Mouse (Mus musculus): ENCODE results near the gene Tshz2.

Tshz2 gene

DNA sequence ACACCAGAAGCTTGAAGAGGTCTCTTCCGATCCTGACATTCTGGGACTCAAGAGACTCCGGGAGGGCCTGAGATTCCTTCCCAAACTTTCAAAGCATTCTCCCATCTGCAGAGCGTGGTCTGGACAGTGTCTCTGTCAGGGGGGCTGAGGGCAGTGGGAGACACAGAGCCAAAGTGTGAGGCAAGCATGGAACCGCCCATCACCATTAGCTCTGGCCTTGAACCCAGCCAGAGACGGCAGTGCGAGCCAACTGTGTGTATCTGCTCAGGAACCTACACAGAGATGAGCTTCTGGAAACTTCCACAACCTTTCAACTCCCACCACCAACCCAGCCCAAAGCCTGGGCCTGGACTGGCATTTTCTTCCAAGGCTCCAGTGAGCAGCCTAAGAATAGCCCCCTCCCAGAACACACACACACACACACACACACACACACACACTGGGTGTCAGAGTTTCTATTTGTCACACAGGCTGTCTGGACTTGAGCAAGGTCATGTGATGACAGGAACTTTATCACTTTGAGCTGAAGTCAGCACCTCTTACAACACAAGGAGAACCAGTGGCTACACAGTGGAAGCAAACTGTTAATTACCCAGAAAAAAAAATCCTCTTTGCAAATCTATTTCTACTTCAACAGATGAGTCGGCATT is 67.2 kb downstream of the Tshz2 start:
- no peak for DNase-seq (ENCODE audit: low read depth, low spot score)

DNA sequence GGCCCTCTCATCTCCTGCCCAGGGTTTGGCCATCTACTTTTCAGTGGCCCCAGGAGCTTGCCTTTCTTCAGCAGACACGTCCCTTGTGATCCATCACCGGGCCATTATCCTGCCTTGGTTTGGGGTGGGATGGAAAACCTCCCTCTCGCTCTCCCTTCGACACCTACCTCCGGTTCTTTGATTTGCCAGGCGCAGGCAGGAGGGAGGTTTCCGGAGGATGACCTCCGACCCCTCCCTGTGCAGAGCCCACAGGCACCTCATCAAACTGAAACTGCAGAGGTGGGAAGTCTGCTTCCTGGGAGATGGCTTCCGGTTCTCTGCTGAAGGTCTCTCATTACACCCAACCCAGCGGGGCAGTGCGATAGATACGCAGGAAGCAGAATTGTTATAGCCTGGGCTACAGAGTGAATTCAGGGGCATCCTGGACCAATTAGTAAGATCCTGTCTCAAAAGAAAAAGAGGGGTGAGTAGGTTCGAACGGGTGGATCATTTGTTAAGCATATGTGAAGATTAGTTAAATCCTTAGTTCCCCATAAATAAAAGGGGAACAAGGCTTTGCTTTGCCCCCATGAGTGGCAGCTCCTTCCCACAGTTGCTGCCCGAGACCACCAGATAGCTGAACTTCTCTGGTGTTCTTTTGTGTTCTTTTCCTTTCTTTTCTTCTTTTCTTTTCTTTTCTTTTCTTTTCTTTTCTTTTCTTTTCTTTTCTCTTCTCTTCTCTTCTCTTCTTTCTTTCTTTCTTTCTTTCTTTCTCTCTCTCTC is 70.1 kb downstream of the Tshz2 start:
- no peak for DNase-seq (ENCODE audit: low read depth, low spot score)

DNA sequence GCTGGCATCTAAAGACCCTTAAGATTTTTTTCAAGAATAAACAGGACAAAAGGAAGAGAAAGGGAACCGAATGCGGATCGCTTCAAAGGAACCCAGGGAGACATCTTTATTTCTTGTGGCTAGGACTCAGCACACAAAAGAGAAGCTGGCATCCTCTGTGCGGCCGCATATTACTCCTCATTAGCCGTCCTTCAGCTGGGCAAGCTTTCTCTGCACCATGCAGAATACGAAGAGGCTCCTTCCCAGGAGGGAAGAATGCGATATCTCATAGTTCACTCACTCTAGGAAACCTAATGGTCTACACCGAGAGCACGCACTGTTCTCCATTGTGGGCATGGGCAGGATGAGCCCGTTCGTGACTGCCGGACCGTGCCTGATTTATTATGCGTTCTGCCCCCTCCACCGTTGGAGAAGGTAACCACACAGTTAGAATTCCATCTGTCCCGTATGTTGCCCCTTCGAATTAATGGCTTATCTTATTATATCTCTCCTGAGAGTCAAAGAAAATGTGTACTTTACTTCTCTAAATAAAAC is 89.0 kb downstream of the Tshz2 start:
- DNase-seq (ENCODE audit: low read depth, low spot score): no peak

DNA sequence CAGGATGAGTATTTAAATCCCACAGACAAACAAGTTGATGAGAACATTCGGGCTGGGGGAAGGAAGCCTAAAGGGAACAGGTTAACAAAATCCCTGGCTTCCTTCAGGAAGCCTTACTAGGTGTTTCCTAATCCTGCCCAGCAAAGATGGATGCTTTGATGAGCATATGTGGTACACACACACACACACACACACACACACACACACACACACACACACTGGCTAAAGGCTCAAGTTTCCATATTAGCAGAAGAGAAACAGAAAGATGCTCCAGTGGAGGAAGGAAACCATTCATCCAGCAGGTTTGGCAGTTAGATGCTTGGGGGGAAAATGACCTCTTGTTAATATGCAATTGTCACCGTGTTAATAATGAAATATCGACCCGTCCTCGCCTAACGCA is 89.5 kb downstream of the Tshz2 start:
- DNase-seq (ENCODE audit: low read depth, low spot score): no peak

DNA sequence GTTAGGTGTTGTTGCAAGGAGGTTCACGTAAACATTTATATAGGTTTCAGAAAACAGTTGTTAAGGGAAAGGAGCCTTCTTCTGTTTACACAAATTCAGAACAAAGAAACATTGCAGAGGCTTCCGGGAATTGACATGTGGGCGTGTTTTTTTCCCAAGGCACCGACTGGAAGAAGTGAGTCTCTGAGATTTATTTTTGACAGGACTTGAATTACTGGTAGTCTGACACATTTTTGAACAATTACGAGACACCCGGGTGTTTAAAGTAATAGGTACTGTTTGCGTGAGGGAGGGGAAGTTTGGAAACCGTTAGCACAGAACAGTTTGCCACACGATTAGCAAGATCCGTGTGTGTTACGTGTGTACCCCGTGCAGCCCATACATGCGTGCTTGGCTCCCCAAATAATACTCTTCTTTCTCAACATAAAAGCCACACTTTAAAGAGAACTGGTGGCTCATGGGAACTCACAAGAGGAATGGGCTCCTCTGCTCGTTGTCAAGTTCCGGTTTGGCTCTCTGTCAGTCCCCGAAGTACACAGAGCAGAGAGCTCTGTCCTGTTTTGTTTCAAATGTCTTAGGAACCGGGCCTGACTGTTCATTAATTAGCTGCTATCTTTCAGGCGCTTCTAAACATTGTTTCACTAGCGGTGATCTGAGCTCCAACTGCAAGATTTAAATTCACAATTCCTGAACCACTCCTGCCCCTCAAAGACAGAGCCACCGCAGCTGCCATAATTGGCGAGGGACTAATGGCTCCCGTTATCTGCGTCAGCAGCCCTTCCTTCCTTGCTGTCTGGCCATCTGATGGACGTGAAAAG is 91.0 kb downstream of the Tshz2 start:
- no peak for DNase-seq (ENCODE audit: low read depth, low spot score)

DNA sequence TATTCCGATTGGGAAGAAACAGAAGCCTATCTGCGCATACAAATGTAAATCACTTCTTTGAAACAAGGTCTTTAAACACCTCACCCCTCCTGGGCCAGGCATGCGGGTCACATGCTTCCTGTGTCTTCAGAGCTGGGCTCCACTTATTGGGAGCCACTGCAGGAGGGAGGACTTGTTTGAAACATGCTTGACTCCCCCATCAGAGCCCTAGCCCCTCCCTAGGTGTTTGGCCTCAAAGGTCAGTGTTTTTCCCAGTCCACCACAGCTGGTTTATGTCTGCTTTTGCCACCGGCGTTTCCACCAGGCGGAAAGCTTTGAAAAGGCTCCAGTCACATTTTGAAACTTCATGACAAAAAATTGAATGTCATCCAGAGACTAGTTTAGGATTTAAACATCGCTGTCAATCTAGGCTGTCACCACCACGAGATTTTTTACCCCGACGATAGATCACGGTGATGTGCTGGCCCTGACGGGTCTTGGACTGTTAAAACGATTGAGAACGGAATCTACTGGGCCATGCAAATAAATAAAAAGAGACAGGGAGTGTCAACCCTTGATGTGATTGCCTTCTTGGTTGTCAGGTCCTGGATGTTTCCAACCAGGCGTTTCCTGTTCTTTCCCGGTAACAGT is 96.0 kb downstream of the Tshz2 start:
- peak; percentile 95 for DNase-seq (ENCODE audit: low read depth, low spot score)

DNA sequence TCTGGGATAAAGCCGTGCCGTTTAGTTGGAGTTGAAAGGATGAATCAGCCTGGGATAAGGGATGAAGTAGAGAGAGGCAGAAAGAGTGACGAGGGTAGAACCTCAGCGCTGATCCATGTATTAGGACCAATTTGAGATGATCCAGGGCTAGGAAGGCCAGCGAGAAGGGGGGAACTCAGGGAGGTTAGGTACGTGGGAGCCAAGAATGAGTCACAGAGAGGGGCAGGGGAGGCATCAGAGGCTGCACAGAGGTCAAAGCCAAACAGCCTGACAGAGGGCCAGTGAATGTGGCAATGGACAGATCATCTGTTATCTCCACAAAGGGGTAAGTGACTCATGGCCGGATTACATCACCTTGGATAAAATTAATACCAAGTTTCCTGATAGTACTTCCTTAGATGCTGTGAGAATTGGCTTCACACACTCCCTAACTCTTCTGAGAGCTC is 97.8 kb downstream of the Tshz2 start:
- DNase-seq (ENCODE audit: low read depth, low spot score): no peak

DNA sequence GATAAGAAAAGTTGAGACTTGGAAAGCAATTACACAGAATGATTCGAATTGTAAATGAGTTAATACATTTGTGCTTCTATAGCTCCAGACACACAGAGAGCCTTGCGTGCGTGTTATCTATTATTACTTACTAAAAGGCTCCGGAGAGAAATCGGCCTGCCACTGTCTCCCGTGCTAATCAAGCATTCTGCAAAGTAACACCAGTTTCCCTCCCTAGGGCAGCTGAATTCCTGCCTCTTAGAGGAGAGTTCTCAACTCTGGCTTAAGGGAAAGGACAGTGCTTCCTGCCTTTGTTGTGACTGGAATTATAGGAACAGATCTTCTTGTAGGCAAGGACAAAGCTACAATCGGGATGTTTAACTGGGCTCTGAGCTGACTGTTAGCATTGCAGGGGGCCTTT is 101.2 kb downstream of the Tshz2 start:
- DNase-seq (ENCODE audit: low read depth, low spot score): no peak

DNA sequence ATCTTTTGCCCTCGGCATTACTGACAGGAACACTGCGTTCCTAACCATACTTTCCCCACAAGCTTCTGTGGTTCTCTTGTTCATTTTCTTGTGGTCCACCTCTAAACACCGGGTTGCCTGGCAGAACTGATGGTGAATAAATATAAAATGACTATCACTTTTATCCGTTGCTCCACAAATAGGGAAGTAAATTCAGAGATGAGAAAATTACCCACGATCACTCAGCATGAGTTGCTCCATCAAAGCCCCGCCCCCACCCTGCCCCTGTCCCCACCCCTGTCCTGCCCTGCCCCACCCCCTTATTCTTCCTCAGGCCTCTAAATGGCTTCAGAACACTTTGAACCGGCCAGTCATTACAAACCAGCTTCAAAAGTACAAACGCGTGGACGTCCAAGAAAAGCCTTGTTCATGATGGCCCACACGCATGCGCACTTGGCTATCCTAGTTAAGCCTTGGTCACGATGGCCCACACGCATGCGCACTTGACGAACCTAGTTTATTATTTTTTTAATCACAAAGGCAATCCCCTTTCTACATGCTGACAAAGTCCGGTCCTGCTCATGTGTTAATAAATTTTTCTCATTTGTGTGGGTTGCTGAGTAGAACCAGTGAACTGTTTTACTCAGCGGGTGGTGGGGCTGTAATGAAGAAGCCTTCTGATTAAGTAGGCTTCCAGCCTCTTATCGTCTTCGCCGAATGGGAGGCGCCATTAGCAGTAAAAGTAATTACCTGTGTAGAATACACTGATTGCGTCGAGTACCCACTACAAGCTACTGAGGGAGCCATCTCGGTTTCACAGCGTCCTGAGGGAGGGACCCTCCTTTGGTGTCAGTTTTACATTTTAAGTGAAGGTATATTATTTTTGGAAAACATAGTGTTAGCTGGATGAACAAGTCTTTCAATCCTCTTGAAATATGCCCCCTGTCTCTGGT is 102.9 kb downstream of the Tshz2 start:
- DNase-seq (ENCODE audit: low read depth, low spot score): no peak

DNA sequence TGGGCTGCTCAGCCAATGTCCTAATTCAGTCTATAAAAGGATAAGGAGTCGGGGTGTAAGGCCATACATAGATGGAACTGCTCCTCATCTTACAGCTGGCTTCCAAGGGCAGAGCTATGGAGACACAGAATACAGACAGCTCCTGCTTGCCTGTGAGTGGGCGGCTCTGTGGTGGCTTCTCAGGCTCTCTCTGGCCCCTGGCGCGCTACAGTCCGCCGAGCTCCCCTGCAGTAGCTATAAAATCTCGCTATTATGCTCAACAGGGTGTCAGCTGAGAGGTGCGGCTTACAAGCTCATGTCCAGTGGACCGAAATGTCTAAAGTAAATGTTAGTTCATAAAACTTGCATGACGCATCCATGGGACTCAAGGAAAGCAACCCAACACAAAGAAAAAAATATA is 108.2 kb downstream of the Tshz2 start:
- no peak for DNase-seq (ENCODE audit: low read depth, low spot score)

DNA sequence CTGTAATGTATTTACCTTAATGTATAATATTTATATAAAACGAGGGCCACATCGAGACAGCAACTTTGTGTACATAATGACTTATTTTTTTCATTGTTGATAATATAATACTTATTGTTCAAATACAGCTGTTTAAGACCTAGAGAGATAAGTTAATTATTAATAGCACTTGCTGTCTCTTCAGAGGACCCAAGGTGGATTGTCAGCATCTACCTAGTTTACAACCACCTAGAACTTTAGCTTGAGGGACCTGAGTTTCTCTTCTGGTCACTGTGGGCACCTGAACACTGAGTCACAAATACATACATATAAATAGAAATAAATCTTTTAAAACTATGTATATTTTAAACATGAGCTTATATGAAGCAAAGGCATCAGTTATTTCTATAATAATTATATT is 110.0 kb downstream of the Tshz2 start:
- no peak for DNase-seq (ENCODE audit: low read depth, low spot score)

DNA sequence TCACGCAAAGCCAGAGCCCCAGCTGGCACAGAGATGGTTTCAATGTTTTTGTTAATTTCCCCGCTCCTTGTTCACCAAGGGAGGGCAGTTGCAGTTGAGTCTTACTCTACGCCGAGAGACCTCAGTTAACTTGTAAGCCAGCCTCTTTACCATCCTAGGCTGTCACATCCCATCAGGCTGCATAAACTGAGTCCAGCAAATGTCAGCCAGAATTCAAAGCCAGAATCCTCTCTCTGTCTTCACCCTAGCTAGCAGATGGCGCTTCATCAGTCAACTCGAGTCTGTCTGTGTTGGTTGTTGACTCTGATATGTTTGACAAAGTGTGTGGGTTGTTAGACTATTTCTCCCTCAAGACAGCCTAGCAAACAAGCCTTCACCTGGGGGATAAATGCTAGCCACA is 110.5 kb downstream of the Tshz2 start:
- DNase-seq (ENCODE audit: low read depth, low spot score): no peak

DNA sequence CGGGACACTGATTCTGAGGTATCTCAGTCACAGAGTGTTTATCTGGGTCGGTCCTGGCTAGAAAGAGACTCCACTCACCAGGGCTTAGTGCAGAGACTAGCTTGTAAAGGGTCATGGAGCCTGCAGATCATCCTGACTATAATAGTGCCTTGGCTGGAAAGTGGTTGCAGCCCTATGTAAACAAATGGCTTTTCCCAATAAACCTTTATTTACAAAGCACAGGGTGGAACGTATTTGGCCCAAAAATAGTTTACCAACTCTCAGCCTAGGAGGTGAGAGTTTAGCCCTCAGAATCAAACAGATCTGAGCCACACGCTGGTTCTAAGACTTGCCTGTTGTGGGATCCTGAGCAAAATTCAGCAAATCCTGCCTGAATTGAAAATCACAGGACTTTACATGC is 111.1 kb downstream of the Tshz2 start:
- DNase-seq (ENCODE audit: low read depth, low spot score): no peak

DNA sequence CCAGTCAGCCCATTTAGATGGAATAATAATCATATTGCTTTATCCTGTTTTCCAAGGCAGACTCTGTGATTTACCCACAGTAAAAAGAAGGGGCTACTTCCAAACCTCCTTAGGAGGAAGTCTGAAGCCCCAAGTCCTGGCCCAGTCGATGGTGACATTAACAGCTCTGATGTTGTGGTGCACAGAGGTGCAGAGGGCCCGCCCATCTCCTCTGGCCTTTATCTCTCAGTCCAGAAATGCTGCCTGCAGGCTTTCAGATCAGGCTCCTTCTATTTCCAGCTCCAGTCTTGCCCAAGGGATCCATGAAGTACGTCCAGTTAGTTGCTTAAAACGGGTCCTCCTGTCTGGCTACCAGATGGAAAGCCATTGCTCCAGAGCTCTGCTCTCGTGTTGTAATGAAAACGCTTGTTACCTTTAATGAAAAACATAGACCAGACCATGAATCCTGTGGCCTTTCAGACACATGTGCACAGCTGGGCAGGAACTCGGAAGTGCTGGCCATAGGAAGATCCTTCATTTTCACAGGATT is 114.4 kb downstream of the Tshz2 start:
- DNase-seq (ENCODE audit: low read depth, low spot score): no peak

DNA sequence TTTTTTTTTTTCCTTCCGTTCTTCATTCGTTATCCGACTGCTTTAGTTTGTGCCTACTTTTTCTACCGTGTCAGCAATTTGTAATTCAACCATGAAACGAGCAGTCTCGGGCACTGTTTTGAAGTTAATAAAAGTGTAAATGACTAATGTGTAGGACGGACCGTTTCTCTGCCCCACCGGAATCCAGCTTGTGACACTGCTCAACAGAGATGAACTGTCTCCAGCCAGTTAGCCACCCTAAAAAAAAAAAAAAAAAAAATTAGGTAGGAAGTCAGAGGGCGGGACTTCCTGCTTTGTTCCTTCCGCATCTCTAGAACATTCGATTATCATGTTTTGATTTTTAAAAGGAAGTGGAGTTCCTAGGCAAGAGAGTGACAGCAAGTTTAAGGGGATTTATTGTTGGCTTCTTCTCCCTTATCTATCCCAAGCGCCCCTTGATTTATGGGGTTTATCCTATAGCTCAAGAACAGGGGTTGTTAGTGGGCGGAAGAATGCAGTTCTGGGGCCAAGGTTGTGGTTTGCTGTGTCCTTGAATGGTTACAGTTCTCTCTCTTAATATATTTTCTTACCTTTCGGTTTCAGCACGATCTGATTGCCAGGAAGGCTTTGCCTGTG is 116.6 kb downstream of the Tshz2 start:
- DNase-seq (ENCODE audit: low read depth, low spot score): no peak

DNA sequence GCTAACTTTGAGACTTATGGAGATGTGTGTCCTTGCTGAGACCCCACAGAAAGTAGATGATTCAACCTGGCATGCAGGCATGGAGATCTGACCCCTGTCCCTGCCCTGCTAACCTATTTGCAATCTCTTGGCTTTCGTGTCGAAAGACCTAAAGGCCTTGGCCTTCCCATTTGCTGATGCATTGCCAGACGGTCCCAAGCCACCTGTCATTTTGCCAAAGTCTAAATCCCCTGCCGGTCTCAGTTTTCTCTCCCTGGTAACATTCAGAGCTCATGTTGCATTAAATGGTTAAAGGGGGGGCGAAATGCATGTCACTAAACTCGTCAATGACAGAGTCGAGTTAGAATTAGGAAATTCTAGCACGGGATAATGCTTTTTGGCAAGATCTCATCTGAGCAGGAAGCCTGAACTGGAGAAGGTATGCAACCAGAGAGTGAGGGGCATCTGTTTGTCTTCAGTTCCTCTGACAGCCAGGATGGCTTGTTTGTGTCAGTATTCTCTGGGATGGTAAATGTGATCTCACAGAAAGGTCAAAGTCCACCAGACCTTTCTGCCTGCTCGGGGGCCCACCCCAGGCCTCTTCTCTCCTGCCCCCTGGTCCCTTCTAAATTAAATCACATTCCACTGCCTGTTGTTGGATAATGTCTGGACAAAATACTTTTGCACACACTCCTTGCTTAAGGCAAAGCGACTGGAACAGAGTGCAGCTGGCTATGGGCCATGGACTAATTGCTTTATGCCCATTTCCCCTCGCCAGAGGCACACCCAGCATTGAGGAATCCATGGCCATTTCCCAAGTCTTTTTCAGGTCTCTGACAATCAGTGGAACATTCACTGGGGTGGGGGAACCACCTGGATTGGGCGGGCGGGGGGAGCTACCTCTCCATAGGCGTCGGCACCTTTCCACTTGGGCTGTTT is 118.0 kb downstream of the Tshz2 start:
- DNase-seq (ENCODE audit: low read depth, low spot score): no peak

DNA sequence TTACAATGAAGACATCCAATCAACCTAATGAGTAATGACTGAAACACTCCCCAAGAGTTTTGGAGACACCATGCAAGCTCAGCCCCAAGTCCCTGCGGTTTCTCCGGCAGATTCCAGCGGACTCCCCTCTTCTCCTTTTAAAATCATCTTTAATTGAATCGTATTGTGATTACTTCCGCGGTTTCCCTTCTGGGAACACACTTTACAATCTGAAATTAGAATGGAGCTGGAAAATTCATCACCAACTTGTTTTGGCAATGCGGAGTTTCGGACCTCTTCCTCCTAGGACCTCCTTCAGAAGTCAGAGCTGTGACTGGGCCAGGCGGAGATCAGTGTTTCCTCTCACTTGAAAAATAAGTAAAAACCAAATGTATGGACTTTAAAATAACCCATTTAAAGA is 119.3 kb downstream of the Tshz2 start:
- no peak for DNase-seq (ENCODE audit: low read depth, low spot score)

DNA sequence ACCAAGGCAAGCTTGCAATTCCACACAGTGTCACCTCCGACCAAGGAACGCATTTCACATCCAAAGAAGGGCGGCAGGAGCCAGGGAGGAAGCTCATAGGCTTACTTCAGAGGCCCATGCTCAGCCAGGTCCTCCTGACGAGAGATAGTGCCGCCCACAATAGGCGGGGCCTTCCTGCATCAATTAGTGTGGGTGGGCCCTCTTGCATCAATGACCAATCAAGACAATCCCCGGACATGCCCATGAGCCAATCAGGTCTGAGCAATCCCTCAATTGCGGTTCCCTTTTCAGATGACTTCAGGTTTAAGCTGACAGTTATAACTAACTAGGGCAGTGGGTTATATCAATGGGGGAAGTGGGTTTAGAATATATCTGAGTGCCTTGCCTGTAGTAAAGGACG is 120.6 kb downstream of the Tshz2 start:
- DNase-seq (ENCODE audit: low read depth, low spot score): peak; percentile 82

DNA sequence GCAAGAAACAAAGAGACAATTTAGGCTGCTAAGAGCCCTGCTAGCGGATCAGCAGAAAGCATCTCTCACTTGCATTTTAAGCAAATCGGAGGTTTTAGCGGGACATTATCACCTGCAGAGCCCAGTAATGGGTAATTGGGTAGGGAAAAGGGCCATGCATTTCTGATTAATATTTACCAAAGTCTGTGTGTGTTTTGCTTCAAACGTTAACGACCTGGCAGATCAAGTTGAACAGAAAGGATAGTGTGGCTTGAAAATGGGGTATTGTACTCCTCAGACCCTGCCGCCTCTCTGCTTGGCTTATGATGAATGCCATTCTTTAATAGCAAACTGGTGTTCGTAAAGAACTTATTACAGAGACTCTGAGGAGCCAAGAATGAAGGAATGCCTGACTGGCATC is 122.3 kb downstream of the Tshz2 start:
- no peak for DNase-seq (ENCODE audit: low read depth, low spot score)

All from R1 (cell line).